Mouse (Mus musculus) T-helper 2 cell (primary cell): Measurements from ENCODE around the gene Rpusd3.

ENCODE experiments used
- in situ Hi-C: fragments of 300-600 bp; cut with MboI, MseI; formaldehyde crosslinking; loops from one replicate; pipeline ENCODE4 v1.15.1; 2025; ENCODE audit warnings: high pct_unique_total_duplicates

Gene Rpusd3

GRCm38 (mm10) chr6:113430846-113431245, 11.7 kb upstream of the Rpusd3 start:
- in situ Hi-C loops, result no loop called here

- in situ Hi-C loops, result no loop called here
Observed at GRCm38 (mm10) chr6:113429965-113430364, 10.8 kb upstream of the Rpusd3 start.

- in situ Hi-C loops, result no loop called here
Observed at GRCm38 (mm10) chr6:113428006-113428405, 8.9 kb upstream of the Rpusd3 start.

GRCm38 (mm10) chr6:113427397-113427796, 8.3 kb upstream of the Rpusd3 start:
- in situ Hi-C loops, result no loop called here

- in situ Hi-C loops, result no loop called here
Observed at GRCm38 (mm10) chr6:113426696-113427095, 7.6 kb upstream of the Rpusd3 start.

GRCm38 (mm10) chr6:113424187-113424586, 5.0 kb upstream of the Rpusd3 start:
- in situ Hi-C loops, result loop anchor here (25.0 kb wide), 1 partner anchor 638 kb away; no protein-coding TSS in a partner anchor

GRCm38 (mm10) chr6:113423000-113423399, 3.9 kb upstream of the Rpusd3 start:
- in situ Hi-C loops, result loop anchor here (25.0 kb wide), 1 partner anchor 639 kb away; no protein-coding TSS in a partner anchor

GRCm38 (mm10) chr6:113418441-113419198, 520 bp downstream of the Rpusd3 start:
- in situ Hi-C loops, result loop anchor here (25.0 kb wide), 1 partner anchor 644 kb away; no protein-coding TSS in a partner anchor

GRCm38 (mm10) chr6:113416416-113416815, 2.7 kb downstream of the Rpusd3 start:
- in situ Hi-C loops, result loop anchor here (25.0 kb wide), 1 partner anchor 646 kb away; no protein-coding TSS in a partner anchor

- in situ Hi-C loops, result loop anchor here (25.0 kb wide), 1 partner anchor 652 kb away; no protein-coding TSS in a partner anchor
Observed at GRCm38 (mm10) chr6:113410001-113410400, 9.1 kb downstream of the Rpusd3 start.

- in situ Hi-C loops, result loop anchor here (25.0 kb wide), 1 partner anchor 656 kb away; no protein-coding TSS in a partner anchor
Observed at GRCm38 (mm10) chr6:113406683-113407082, 12.5 kb downstream of the Rpusd3 start.

- in situ Hi-C loops, result loop anchor here (25.0 kb wide), 1 partner anchor 657 kb away; no protein-coding TSS in a partner anchor
Observed at GRCm38 (mm10) chr6:113405483-113405882, 13.7 kb downstream of the Rpusd3 start.

GRCm38 (mm10) chr6:113404649-113405448, 14.3 kb downstream of the Rpusd3 start:
- in situ Hi-C loops, result loop anchor here (25.0 kb wide), 1 partner anchor 657 kb away; no protein-coding TSS in a partner anchor

- in situ Hi-C loops, result loop anchor here (25.0 kb wide), 1 partner anchor 660 kb away; no protein-coding TSS in a partner anchor
Observed at GRCm38 (mm10) chr6:113402094-113402493, 17.0 kb downstream of the Rpusd3 start.

- in situ Hi-C loops, result no loop called here
Observed at GRCm38 (mm10) chr6:113396270-113397030, 22.7 kb downstream of the Rpusd3 start.

GRCm38 (mm10) chr6:113395501-113395900, 23.6 kb downstream of the Rpusd3 start:
- in situ Hi-C loops, result no loop called here

GRCm38 (mm10) chr6:113394811-113395210, 24.3 kb downstream of the Rpusd3 start:
- in situ Hi-C loops, result no loop called here

- in situ Hi-C loops, result no loop called here
Observed at GRCm38 (mm10) chr6:113393951-113394350, 25.2 kb downstream of the Rpusd3 start.

- in situ Hi-C loops, result no loop called here
Observed at GRCm38 (mm10) chr6:113392387-113393071, 26.6 kb downstream of the Rpusd3 start.

GRCm38 (mm10) chr6:113392015-113392386, 27.1 kb downstream of the Rpusd3 start:
- in situ Hi-C loops, result no loop called here

GRCm38 (mm10) chr6:113390715-113391114, 28.4 kb downstream of the Rpusd3 start:
- in situ Hi-C loops, result no loop called here
